Mouse (Mus musculus) heart, embryonic 16.5 days (tissue): Measurements from ENCODE around the gene Emc4. TPM values are rescaled to one million over a fixed set of nuclear protein-coding genes. Genes with fewer than 3 reads are reported as not detected.

Experiments
- ATAC-seq: fragments of 200-750 bp; cut with Nextera tagmentation; replicated peaks from 2 replicates; pipeline ENCODE4 v1.8.0; 2017; ENCODE audit warnings: moderate number of reproducible peaks; ENCODE audit not compliant: insufficient read depth, low FRiP score; ENCODE audit errors: extremely low read depth
- H3K27ac ChIP-seq: fragments of 300-500 bp; sonication (generic); 2 replicates; pipeline ENCODE4 v1.5.1; 2014; ENCODE audit warnings: mild to moderate bottlenecking, low read length, control low read depth, moderate library complexity
- H3K27me3 ChIP-seq: fragments of 300-500 bp; sonication (generic); 2 replicates; pipeline ENCODE4 v1.6.1; 2014; ENCODE audit warnings: low read length, mixed read lengths; ENCODE audit not compliant: control insufficient read depth, insufficient read depth
- H3K36me3 ChIP-seq: fragments of 300-500 bp; sonication (generic); 2 replicates; pipeline ENCODE4 v1.6.1; 2014; ENCODE audit not compliant: control insufficient read depth, insufficient read depth
- H3K4me1 ChIP-seq: fragments of 300-500 bp; sonication (generic); 2 replicates; pipeline ENCODE4 v1.6.1; 2014; ENCODE audit warnings: low read length, mixed read lengths; ENCODE audit not compliant: control insufficient read depth, insufficient read depth
- H3K4me2 ChIP-seq: fragments of 300-500 bp; sonication (generic); 2 replicates; pipeline ENCODE4 v1.6.1; 2014; ENCODE audit warnings: low read depth, mild to moderate bottlenecking, control low read depth, low read length
- H3K4me3 ChIP-seq: fragments of 300-500 bp; sonication (generic); 2 replicates; pipeline ENCODE4 v1.5.1; 2014; ENCODE audit warnings: mild to moderate bottlenecking, control low read depth, low read length
- H3K9ac ChIP-seq: fragments of 300-500 bp; sonication (generic); 2 replicates; pipeline ENCODE4 v1.6.1; 2014; ENCODE audit warnings: low read length, control low read depth
- H3K9me3 ChIP-seq: fragments of 300-500 bp; sonication (generic); replicated peaks from 2 replicates; pipeline ENCODE4 v1.6.1; 2016; ENCODE audit warnings: low read length; ENCODE audit not compliant: control insufficient read depth
- WGBS: fragments of 180-500 bp; shearing (Covaris S2); extraction: QIAGEN DNeasy Blood & Tissue Kit; methylation state at CpG from one replicate; pipeline ENCODE4 v1.1.7; 2014; 5-methylcytosine and 5-hydroxymethylcytosine counted together
- polyA plus RNA-seq: library from polyadenylated mRNA; unstranded; fragments of >200 nt; fragmentation: Nextera tagmentation; extraction: Ambion mirVana; gene quantifications from 2 replicates; pipeline ENCODE4 v1.2.1, GENCODE M21; 2015

Emc4 gene
- polyA plus RNA-seq, 1 experiment from 2014 or later = 98.0 TPM

- Histone ChIP-seq H3K36me3 (peaks cover 69% of the 10 kb centered on the region), H3K9ac (no peak overlapping the region), H3K4me1 (no peaks in the 10 kb centered on the region), H3K9me3 (no peaks in the 10 kb centered on the region), H3K27me3 (no peaks in the 10 kb centered on the region), H3K4me2 (no peak overlapping the region), H3K27ac (no peak overlapping the region), H3K4me3 (no peak overlapping the region)
- 82% methylated on average over 7 of the region's 7 CpGs for WGBS
- ATAC-seq = no peak
These were observed 14.0 kb downstream of the Emc4 start for GRCm38 (mm10) chr2:112353685-112354455.

- Histone ChIP-seq H3K27ac (no peak overlapping the region), H3K4me1 (no peaks in the 10 kb centered on the region), H3K9ac (no peak overlapping the region), H3K27me3 (no peaks in the 10 kb centered on the region), H3K9me3 (no peaks in the 10 kb centered on the region), H3K4me2 (no peak overlapping the region), H3K4me3 (no peak overlapping the region), H3K36me3 (peaks cover 42% of the 10 kb centered on the region)
- 92% methylated on average over 3 of the region's 3 CpGs for WGBS
- no peak for ATAC-seq
These were observed 19.6 kb downstream of the Emc4 start for GRCm38 (mm10) chr2:112348246-112348645.

GRCm38 (mm10) chr2:112341117-112341516 lies 26.7 kb downstream of the Emc4 start:
- Histone ChIP-seq H3K27ac (no peak overlapping the region), H3K9me3 (no peaks in the 10 kb centered on the region), H3K36me3 (peaks cover 41% of the 10 kb centered on the region), H3K4me3 (no peak overlapping the region), H3K4me1 (no peaks in the 10 kb centered on the region), H3K27me3 (no peaks in the 10 kb centered on the region), H3K4me2 (no peak overlapping the region), H3K9ac (no peak overlapping the region)
- WGBS = 60% methylated on average over 3 of the region's 3 CpGs
- no peak for ATAC-seq

GRCm38 (mm10) chr2:112339736-112340135 lies 28.1 kb downstream of the Emc4 start:
- ATAC-seq = no peak
- WGBS = 91% methylated on average over 2 of the region's 2 CpGs

GRCm38 (mm10) chr2:112337211-112337610 lies 30.6 kb downstream of the Emc4 start:
- no peaks in the 10 kb centered on the region for H3K27me3 ChIP-seq
- H3K36me3 ChIP-seq = peaks cover 50% of the 10 kb centered on the region
- 94% methylated on average over 6 of the region's 6 CpGs for WGBS
- H3K4me1 ChIP-seq = peaks cover 2% of the 10 kb centered on the region
- H3K9me3 ChIP-seq = no peaks in the 10 kb centered on the region
- no peak overlapping the region for H3K9ac ChIP-seq
- ATAC-seq = no peak
- no peak overlapping the region for H3K4me2 ChIP-seq
- H3K27ac ChIP-seq = no peak overlapping the region
- H3K4me3 ChIP-seq = no peak overlapping the region

More at GRCm38 (mm10) chr2:112339736-112340135, 28.1 kb downstream of the Emc4 start:
- H3K27ac ChIP-seq = no peak overlapping the region
- no peak overlapping the region for H3K4me2 ChIP-seq
- peaks cover 48% of the 10 kb centered on the region for H3K36me3 ChIP-seq
- no peaks in the 10 kb centered on the region for H3K4me1 ChIP-seq
- H3K9ac ChIP-seq = no peak overlapping the region
- no peaks in the 10 kb centered on the region for H3K27me3 ChIP-seq
- H3K4me3 ChIP-seq = no peak overlapping the region
- no peaks in the 10 kb centered on the region for H3K9me3 ChIP-seq

GRCm38 (mm10) chr2:112332051-112332898 lies 35.6 kb downstream of the Emc4 start:
- Histone ChIP-seq H3K27ac (no peak overlapping the region; the same call in 1 of the 2 replicates), H3K4me2 (no peak overlapping the region), H3K36me3 (peaks cover 28% of the 10 kb centered on the region), H3K9ac (no peak overlapping the region), H3K27me3 (no peaks in the 10 kb centered on the region), H3K4me3 (no peak overlapping the region), H3K9me3 (no peaks in the 10 kb centered on the region), H3K4me1 (peaks cover 7% of the 10 kb centered on the region)
- no peak for ATAC-seq
- 50% methylated on average over 4 of the region's 4 CpGs for WGBS

GRCm38 (mm10) chr2:112328069-112328777 lies 39.6 kb downstream of the Emc4 start:
- Histone ChIP-seq H3K4me2 (no peak overlapping the region), H3K36me3 (peaks cover under 1% of the 10 kb centered on the region; the same call in 1 of the 2 replicates), H3K9me3 (no peaks in the 10 kb centered on the region), H3K4me3 (no peak overlapping the region), H3K27ac (no peak overlapping the region), H3K4me1 (peaks cover 7% of the 10 kb centered on the region), H3K27me3 (no peaks in the 10 kb centered on the region), H3K9ac (no peak overlapping the region)
- WGBS = 78% methylated on average over 11 of the region's 11 CpGs
- no peak for ATAC-seq

GRCm38 (mm10) chr2:112318905-112319304 lies 48.9 kb downstream of the Emc4 start:
- Histone ChIP-seq H3K4me2 (no peak overlapping the region), H3K27me3 (no peaks in the 10 kb centered on the region), H3K27ac (no peak overlapping the region), H3K36me3 (no peaks in the 10 kb centered on the region), H3K9ac (no peak overlapping the region), H3K9me3 (no peaks in the 10 kb centered on the region), H3K4me1 (peaks cover 2% of the 10 kb centered on the region; the same call in 1 of the 2 replicates), H3K4me3 (no peak overlapping the region)
- 76% methylated on average over 7 of the region's 7 CpGs for WGBS
- ATAC-seq = no peak
